Mouse (Mus musculus): ENCODE measurements around the gene Actn4. TPM values are rescaled to one million over a fixed set of nuclear protein-coding genes. Genes with fewer than 3 reads are reported as not detected.
A peak's percentile ranks its signal among the peaks of the same experiment; 100 is the strongest.
"Not testable (repeated sequence)": the region's sequence is repeated elsewhere in the genome, so short reads cannot be mapped to it uniquely, and the experiment has no call there.

The Actn4 gene
- polyA plus RNA-seq, 1 experiment from 2014 or later = 300 TPM

DNA sequence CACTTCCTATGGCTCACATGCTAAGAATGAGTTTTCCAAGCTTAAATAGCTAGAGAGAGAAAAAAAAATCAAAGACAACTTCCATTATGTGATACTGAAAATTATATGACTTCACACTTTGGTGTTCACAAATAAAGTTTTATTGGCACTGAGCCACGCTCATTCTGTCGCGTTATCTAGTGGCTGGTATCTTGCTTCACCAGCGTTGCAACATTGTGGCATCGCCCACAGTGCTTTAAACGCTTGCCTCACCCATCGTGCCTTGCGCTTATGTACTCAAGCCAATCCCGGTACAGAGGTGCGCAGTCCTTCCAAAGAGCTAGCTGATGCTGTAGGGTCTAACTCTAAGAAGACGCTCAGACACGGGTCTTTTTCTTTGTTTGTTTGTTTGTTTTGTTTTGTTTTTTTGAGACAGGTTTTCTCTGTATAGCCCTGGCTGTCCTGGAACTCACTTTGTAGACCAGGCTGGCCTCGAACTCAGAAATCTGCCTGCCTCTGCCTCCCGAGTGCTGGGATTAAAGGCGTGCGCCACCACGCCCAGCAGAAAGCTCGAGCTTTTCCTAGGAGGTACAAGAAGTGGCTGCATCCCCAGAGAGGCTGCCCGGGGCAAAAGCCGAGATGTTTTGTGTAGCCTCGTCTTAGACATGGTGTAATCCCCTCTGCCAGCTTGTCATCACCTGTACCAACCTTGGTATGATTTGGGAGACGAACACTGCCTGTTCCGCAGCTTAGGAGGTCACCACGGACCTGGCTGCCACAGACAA is 91.1 kb downstream of the Actn4 start:
- WGBS = 87% methylated on average over 24 of the region's 24 CpGs
- Histone ChIP-seq H3K27me3 (no peaks in the 10 kb centered on the region), H3K4me1 (peaks cover 9% of the 10 kb centered on the region; the same call in 1 of the 2 replicates), H3K4me3 (no peak overlapping the region), H3K36me3 (no peaks in the 10 kb centered on the region), H3K4me2 (replicated peaks) (no peak overlapping the region), H3K9ac (no peak overlapping the region), H3K9me3 (no peaks in the 10 kb centered on the region), H3K27ac (no peak overlapping the region)
- no peak for ATAC-seq (ENCODE audit: low FRiP score, low read depth)

DNA sequence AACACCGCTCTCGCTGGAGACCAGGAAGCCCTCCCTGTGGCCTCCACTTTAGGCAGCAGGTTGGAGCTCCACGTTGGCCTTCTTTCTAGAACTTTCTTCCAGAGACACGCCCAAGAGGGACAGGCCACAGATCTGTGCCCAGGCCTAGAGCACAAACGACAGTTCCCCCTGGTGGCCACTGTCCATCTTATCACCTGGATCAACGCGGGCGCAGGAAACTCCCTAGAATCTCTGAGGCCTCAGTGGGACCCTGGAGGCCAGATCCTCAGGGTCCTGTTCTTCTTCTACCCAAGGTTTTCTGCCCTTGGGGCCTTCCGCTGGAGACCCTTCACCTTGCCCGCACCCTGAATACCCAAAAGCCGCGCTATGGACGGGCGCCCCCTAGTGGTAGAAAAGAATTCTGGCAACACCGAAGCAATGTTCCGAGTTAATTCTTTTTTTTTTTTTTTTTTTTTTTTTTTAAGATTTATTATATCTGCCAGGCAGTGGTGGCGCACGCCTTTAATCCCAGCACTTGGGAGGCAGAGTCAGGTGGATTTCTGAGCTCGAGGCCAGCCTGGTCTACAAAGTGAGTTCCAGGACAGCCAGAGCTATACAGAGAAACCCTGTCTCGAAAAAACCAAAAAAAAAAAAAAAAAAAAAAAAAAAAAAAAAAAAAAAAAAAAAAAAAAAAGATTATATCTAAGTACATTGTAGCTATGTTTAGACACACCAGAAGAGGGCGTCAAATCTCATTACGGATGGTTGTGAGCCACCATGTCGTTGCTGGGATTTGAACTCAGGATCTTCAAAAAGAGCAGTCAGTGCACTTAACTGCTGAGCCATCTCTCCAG is 94.4 kb downstream of the Actn4 start:
- not testable (repeated sequence) for H3K9ac ChIP-seq; H3K9me3 ChIP-seq; H3K27me3 ChIP-seq; H3K4me3 ChIP-seq; ATAC-seq (ENCODE audit: low FRiP score, low read depth); H3K36me3 ChIP-seq; H3K27ac ChIP-seq
- peaks cover 26% of the 10 kb centered on the region for H3K4me1 ChIP-seq
- H3K4me2 ChIP-seq (replicated peaks) = 0 out of 2 replicates have a peak overlapping the region, but pooled peaks have one; percentile 36
- WGBS = 30% methylated on average over 23 of the region's 23 CpGs

DNA sequence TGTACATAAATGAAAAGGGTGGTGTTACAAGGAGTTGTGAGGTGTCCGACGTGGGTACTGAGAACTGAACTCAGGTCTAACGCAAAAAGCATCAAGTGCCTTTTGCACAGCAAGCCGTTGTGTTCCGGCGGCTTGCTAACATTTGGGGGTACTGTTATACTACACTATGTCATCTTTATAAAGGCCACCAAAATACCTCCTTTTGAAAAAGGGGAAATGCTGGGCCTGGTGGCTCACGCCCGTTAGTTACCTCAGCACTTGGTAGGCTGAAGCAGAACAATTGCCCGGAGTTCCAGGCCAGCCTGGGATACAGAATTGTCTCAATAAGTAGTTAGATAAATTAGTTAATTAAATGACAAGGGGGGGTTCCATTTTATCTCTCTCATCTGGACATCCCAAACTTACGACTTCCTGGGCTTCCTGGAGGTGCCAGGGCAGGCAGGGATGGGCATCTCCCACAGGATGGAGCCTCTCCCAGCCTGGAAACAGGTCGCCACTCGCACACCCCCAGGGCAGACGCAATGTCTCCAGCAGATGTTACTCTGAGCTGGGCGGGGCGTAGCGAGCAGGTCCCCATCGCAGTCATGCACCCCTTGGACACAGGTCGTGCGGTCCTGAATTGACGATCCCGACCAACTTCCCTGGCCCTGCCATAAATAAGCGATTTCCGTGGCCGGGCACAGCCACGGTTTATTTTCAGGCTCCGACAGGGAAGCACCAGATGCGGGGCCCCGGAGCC is 95.2 kb downstream of the Actn4 start:
- ATAC-seq (ENCODE audit: low FRiP score, low read depth) = no peak
- Histone ChIP-seq H3K9ac (no peak overlapping the region), H3K4me2 (replicated peaks) (no peak overlapping the region), H3K4me1 (peaks cover 26% of the 10 kb centered on the region), H3K4me3 (no peak overlapping the region), H3K9me3 (no peaks in the 10 kb centered on the region), H3K27ac (no peak overlapping the region), H3K27me3 (no peaks in the 10 kb centered on the region), H3K36me3 (no peaks in the 10 kb centered on the region)
- 89% methylated on average over 28 of the region's 28 CpGs for WGBS

DNA sequence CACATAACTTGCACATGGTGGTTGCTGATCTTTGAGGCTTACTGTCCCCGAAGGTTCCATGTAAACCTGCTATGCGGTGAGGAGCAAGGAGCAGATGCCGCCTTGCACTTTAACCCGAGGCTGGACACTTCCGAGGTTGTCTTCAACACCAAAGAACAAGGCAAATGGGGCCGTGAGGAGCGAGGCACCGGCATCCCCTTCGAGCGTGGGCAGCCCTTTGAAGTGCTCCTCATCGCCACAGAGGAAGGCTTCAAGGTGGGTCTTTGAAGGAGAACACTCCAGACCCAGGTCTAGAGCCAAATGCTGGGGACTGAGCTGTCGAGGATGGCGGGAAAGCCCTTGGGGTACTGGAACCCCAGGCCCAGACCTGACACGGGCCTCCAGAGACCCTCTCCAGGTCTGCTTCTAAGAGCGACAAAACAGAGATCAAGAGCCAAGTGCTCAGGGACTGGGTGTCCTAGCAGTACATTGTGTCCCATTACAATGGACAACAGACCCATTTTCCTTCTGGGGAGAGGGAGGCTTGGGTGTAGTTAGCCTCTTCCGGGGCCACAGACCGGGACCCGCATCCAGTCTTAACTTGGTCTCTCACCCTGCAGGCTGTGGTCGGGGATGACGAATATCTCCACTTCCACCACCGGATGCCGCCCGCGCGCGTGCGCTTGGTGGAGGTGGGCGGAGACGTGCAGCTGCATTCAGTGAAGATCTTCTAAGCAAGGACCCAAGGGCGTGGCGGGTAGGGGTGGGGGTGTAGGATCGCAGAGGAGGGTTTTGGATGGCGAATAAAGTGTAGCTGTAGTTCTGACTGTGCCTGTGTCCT is 96.4 kb downstream of the Actn4 start:
- WGBS = 41% methylated on average over 33 of the region's 33 CpGs
- Histone ChIP-seq H3K9ac (0 out of 2 replicates have a peak overlapping the region, but pooled peaks have one; percentile 27), H3K27ac (no peak overlapping the region; the same call in 1 of the 2 replicates), H3K4me2 (replicated peaks) (peak overlapping the region; percentile 57), H3K9me3 (0 out of 2 replicates have a peak, but pooled peaks cover 4% of the 10 kb centered on the region), H3K4me1 (peaks cover 26% of the 10 kb centered on the region), H3K27me3 (no peaks in the 10 kb centered on the region), H3K4me3 (peak overlapping the region; percentile 26), H3K36me3 (no peaks in the 10 kb centered on the region)
- peak; percentile 46; the same call in 1 of the 2 replicates for ATAC-seq (ENCODE audit: low FRiP score, low read depth)

DNA sequence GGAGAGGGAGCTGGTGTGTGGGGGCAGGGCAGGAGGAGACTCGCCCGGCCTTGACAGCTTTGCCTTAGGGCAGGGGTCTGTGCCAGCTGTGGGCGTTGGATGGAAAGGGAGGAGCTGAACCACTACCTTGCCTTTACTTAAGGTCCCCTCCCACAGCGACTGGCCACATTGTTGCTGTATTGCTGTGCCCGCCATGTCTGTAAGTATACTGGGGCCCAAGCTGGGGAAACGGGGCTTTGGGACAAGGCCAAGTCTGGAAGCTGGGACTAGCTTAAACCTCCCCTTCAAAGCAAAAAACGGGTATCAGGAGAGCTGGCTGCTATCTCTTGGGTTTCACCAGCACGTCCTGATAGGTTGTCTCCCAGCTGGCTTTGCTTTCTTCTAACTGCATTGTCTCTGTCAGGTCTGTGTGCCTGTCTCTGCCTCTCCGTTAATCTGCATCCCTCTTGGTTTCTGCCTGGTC is 97.8 kb downstream of the Actn4 start:
- peak; percentile 10; the same call in 1 of the 2 replicates for ATAC-seq (ENCODE audit: low FRiP score, low read depth)
- 38% methylated on average over 9 of the region's 9 CpGs for WGBS
- Histone ChIP-seq H3K27me3 (no peaks in the 10 kb centered on the region), H3K9ac (no peak overlapping the region; the same call in 1 of the 2 replicates), H3K36me3 (no peaks in the 10 kb centered on the region), H3K4me2 (replicated peaks) (peak overlapping the region; percentile 38), H3K27ac (0 out of 2 replicates have a peak overlapping the region, but pooled peaks have one; percentile 44), H3K9me3 (0 out of 2 replicates have a peak, but pooled peaks cover 4% of the 10 kb centered on the region), H3K4me3 (peak overlapping the region; percentile 2; the same call in 1 of the 2 replicates), H3K4me1 (peaks cover 26% of the 10 kb centered on the region)

DNA sequence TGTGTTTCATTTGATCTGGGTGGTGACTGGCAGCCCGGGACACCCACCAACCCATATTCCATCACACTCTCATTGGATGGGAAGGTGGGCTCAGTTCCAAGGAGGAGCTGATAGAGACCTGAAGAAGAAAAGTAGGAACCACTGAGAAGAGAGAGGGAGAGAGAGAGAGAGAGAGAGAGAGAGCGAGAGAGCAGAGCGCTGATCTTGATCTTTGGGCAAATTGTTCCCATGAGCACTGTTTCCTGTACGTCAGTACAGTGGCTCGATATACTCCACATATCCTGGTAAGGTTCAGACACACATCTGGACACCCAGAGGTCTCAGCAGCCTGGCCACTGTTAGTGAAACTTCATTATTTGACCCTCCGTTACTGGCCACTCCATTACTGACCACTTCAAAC is 98.6 kb downstream of the Actn4 start, which contains the start of gene Lgals7:
TSS of gene Lgals7 (plus strand) at position 314 of the 400 bp plus-strand sequence.
- H3K4me2 ChIP-seq (replicated peaks) = peak within 1 kb of the TSS; percentile 38
- no peak within 1 kb of the TSS; the same call in 1 of the 2 replicates for H3K9ac ChIP-seq
- H3K27ac ChIP-seq = 0 out of 2 replicates have a peak within 1 kb of the TSS, but pooled peaks have one; percentile 44

DNA sequence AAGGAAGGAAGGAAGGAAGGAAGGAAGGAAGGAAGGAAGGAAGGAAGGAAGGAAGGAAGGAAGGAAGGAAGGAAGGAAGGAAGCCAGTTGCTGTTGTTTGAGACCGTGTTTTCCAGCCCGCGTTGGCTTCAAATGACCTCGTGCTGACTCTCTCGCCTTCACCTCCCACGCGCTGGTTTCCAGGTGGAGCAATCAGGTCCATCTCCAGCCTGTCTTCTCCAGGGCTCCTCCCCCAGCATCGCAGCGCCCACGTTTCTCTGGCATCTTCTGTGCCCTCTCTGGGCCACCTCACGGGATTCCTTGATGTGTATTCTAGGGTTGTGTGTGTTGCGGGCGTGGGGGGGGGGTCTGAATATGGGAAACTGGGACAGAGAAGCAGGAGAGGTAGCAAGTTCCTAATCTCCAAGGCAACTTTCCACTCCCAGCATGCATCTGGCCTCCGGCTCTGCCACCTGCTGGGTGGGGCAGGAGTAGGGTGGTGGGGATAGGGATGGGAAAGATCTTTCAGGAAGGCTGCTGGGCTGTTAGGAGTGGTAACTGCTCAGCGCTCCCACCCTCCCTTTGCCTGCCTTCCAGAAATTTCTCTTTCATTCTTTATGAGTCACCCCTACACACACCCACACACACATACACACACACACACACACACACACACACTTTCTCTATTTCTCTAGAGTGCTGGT is 99.2 kb downstream of the Actn4 start:
- Histone ChIP-seq H3K27ac (no peak overlapping the region), H3K27me3 (no peaks in the 10 kb centered on the region), H3K4me1 (peaks cover 26% of the 10 kb centered on the region), H3K9me3 (0 out of 2 replicates have a peak, but pooled peaks cover 4% of the 10 kb centered on the region), H3K9ac (no peak overlapping the region), H3K36me3 (no peaks in the 10 kb centered on the region), H3K4me3 (no peak overlapping the region), H3K4me2 (replicated peaks) (no peak overlapping the region)
- 69% methylated on average over 15 of the region's 15 CpGs for WGBS
- ATAC-seq (ENCODE audit: low FRiP score, low read depth) = no peak

More for the DNA sequence above, 98.6 kb downstream of the Actn4 start, which contains the start of gene Lgals7:
- peaks cover 26% of the 10 kb centered on the region for H3K4me1 ChIP-seq
- ATAC-seq (ENCODE audit: low FRiP score, low read depth) = no peak
- peak within 1 kb of the TSS; percentile 2; the same call in 1 of the 2 replicates for H3K4me3 ChIP-seq
- no peaks in the 10 kb centered on the region for H3K27me3 ChIP-seq
- WGBS = 63% methylated on average over 6 of the region's 6 CpGs
- H3K9me3 ChIP-seq = 0 out of 2 replicates have a peak, but pooled peaks cover 4% of the 10 kb centered on the region
- no peaks in the 10 kb centered on the region for H3K36me3 ChIP-seq

DNA sequence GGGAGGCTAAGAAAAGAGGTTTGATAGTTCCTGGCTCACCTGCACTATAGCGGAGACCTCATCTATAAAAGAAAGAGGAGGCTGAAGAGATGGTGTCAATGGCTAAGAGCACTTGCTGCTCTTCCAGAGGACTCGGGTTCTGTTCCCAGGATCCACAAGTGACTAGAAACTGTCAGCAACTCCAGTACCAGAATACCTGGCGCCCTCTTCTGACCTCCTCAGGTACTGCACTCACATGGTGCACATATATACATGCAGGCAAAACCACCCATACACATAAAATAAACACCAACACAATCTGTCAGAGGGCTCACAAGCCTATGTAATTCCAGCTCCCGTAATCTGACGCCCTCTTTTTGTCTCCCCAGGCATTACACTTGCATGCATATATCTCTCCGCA is 101.2 kb downstream of the Actn4 start:
- no peak overlapping the region for H3K4me2 ChIP-seq (replicated peaks)
- H3K27me3 ChIP-seq = no peaks in the 10 kb centered on the region
- no peak overlapping the region for H3K9ac ChIP-seq
- peaks cover 21% of the 10 kb centered on the region for H3K4me1 ChIP-seq
- 89% methylated on average over 6 of the region's 6 CpGs for WGBS
- H3K4me3 ChIP-seq = no peak overlapping the region
- H3K36me3 ChIP-seq = no peaks in the 10 kb centered on the region
- H3K27ac ChIP-seq = no peak overlapping the region
- ATAC-seq (ENCODE audit: low FRiP score, low read depth) = no peak
- 0 out of 2 replicates have a peak, but pooled peaks cover 4% of the 10 kb centered on the region for H3K9me3 ChIP-seq

DNA sequence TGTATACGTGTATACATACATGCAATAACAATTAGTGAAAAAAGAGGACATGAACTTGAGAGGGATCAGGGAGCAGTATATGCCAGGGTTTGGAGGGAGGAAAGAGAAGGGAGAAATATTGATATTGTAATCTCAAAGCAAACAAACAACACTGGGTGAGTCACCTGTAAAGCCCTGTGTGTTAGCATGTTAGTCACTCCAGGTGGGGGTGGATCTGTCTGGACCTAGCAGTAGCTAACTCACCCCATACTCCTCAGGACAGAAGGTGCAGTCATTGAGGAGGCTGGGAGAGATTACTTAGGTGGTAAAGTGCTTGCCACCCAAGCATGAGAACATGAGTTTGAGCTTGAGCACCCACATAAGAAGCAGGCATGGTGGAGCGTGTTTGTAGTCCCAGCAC is 102.2 kb downstream of the Actn4 start:
- Histone ChIP-seq H3K36me3 (no peaks in the 10 kb centered on the region), H3K4me2 (replicated peaks) (no peak overlapping the region), H3K27me3 (no peaks in the 10 kb centered on the region), H3K27ac (no peak overlapping the region), H3K9me3 (0 out of 2 replicates have a peak, but pooled peaks cover 4% of the 10 kb centered on the region), H3K4me3 (no peak overlapping the region), H3K4me1 (peaks cover 16% of the 10 kb centered on the region), H3K9ac (no peak overlapping the region)
- WGBS = 92% methylated on average over 2 of the region's 2 CpGs
- ATAC-seq (ENCODE audit: low FRiP score, low read depth) = no peak

DNA sequence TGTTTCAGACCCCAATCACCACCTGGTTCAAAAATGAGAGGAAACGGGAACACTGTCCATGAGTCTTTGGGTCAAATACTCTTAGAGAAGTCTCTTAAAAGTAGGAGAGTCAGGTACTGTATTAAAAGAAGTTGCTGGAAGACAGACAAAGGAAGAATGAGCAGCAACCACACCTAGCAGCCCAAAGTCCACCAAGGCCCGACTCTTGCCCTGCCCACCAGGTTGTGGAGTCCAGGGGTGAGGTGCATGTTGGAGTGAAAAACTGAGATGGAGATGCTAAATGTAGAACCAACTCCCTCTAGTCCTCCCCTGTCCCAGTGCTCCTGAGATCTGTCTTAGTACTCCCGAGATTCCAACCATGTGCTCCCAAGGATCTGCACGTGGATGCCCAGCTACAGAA is 111.5 kb downstream of the Actn4 start:
- Histone ChIP-seq H3K4me1 (peaks cover 23% of the 10 kb centered on the region), H3K27me3 (no peaks in the 10 kb centered on the region), H3K9me3 (no peaks in the 10 kb centered on the region; the same call in 1 of the 2 replicates), H3K4me2 (replicated peaks) (no peak overlapping the region), H3K36me3 (no peaks in the 10 kb centered on the region), H3K4me3 (no peak overlapping the region), H3K9ac (no peak overlapping the region), H3K27ac (peak overlapping the region; percentile 74; the same call in 1 of the 2 replicates)
- WGBS = 73% methylated on average over 4 of the region's 4 CpGs
- no peak for ATAC-seq (ENCODE audit: low FRiP score, low read depth)

All from limb, embryonic 13.5 days (tissue).